Mouse (Mus musculus): ENCODE data around the gene Dio1.

Gene Dio1

GRCm38 (mm10) chr4:107247110-107247509 lies 59.9 kb downstream of the Dio1 start:
- DNase-seq (ENCODE audit: extremely low read depth, low read depth), result no peak

GRCm38 (mm10) chr4:107246040-107246439 lies 60.9 kb downstream of the Dio1 start:
- no peak for DNase-seq (ENCODE audit: extremely low read depth, low read depth)

- no peak for DNase-seq (ENCODE audit: extremely low read depth, low read depth)
These were observed 61.6 kb downstream of the Dio1 start for GRCm38 (mm10) chr4:107245368-107245767.

DNA sequence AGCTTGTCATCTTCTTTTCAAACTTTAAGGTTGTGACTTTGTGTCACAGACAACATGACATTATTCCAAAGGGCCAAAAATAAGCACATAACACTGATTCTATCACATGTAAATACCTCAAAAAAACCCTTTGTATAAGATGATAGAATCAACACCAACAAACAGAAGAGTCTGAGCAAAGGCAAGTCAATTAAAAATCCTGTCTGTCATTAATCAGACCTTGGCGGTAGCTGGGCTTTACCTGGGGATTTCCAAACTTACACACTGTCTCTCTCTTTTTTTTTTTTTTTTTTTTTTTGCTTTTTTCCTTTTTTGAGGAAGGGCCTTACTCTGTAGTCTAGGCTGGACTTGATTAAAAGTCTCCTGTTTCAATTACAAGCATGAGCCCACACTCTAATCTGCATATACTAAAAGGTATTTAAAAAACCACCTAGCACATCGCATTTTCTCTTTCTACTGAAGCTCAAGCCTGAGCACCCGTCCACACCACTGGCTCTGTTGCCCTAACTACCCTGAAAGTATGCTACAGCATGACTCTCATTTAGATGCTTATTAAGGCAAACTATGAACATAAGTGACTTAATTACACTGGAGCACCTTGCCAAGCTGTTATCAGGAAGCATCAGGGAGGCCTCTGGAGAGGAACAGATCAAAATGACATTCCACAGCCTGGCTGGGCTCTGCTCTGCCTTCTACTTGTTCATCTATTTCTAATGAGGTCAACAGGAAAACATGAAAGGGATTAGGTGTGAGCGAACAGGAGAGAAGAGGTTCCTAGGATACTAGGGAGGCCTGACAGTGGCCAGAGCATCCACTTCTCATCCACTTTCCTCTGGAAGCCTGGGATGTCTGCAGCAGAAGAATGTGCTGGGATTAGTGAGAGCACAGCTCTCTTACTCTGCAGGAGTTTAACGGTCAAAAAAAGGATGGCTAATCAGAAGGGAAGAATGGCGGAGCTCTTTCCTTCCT lies 63.3 kb downstream of the Dio1 start:
- DNase-seq (ENCODE audit: extremely low read depth, low read depth), result no peak

Data from MEL-GATA-1-ER (cell line).